Mouse (Mus musculus) MEL (cell line): ENCODE data around the gene Msx3.

Experiments used
- CHD2 ChIP-seq: IDR thresholded peaks from 2 replicates; pipeline ENCODE4 v1.6.1; 2011; ENCODE audit warnings: low read length, improper control_type of control experiment
- CTCF ChIP-seq, 3 experiments: IDR thresholded peaks in 2 of 3; conservative IDR thresholded peaks in 1 of 3; 2 replicates each; pipeline ENCODE4 v1.5.1; 2011 to 2012; ENCODE audit warnings: low read length in 3 of 3, low read depth in 2 of 3, mild to moderate bottlenecking in 2 of 3, improper control_type of control experiment in 1 of 3, inconsistent platforms in 1 of 3, mixed read lengths in 1 of 3, moderate library complexity in 1 of 3; ENCODE audit not compliant: control insufficient read depth in 1 of 3, insufficient read depth in 1 of 3, poor library complexity in 1 of 3, severe bottlenecking in 1 of 3
- EP300 ChIP-seq, 2 experiments: IDR thresholded peaks; 2 replicates each; pipeline ENCODE4 v1.6.1; 2011; ENCODE audit warnings: improper control_type of control experiment in 2 of 2, low read length in 2 of 2, low read depth in 1 of 2, mild to moderate bottlenecking in 1 of 2
- GATA1 ChIP-seq: IDR thresholded peaks from 2 replicates; pipeline ENCODE4 v1.6.1; 2011; ENCODE audit warnings: low read depth, low read length, improper control_type of control experiment
- JUND ChIP-seq: IDR thresholded peaks from 2 replicates; pipeline ENCODE4 v1.6.1; 2011; ENCODE audit warnings: low read depth, mild to moderate bottlenecking, improper control_type of control experiment, low read length
- NELFE ChIP-seq: IDR thresholded peaks from 2 replicates; pipeline ENCODE4 v1.6.1; 2011; ENCODE audit warnings: low read depth, low read length, improper control_type of control experiment
- POLR2A ChIP-seq, 2 experiments: IDR thresholded peaks; 2 replicates each; pipeline ENCODE4 v1.6.1; 2011 to 2012; ENCODE audit warnings: low read length in 2 of 2, mild to moderate bottlenecking in 2 of 2, control low read depth in 1 of 2, improper control_type of control experiment in 1 of 2, low read depth in 1 of 2, moderate library complexity in 1 of 2; ENCODE audit not compliant: control insufficient read depth in 1 of 2, insufficient read depth in 1 of 2, poor library complexity in 1 of 2
- RCOR1 ChIP-seq: IDR thresholded peaks from 2 replicates; pipeline ENCODE4 v1.6.1; 2012; ENCODE audit warnings: low read depth, mild to moderate bottlenecking, inconsistent platforms, low read length, improper control_type of control experiment
- SIN3A ChIP-seq: IDR thresholded peaks from 2 replicates; pipeline ENCODE4 v1.6.1; 2012; ENCODE audit warnings: low read length, improper control_type of control experiment, inconsistent platforms
- UBTF ChIP-seq: IDR thresholded peaks from 2 replicates; pipeline ENCODE4 v1.6.1; 2012; ENCODE audit warnings: low read depth, mild to moderate bottlenecking, inconsistent platforms, low read length, improper control_type of control experiment, moderate library complexity, borderline replicate concordance; ENCODE audit not compliant: insufficient read depth
- USF2 ChIP-seq, 2 experiments: IDR thresholded peaks; 2 replicates each; pipeline ENCODE4 v1.6.1; 2011 to 2012; ENCODE audit warnings: improper control_type of control experiment in 2 of 2, low read length in 2 of 2, borderline replicate concordance in 1 of 2, inconsistent platforms in 1 of 2, low read depth in 1 of 2, mild to moderate bottlenecking in 1 of 2; ENCODE audit not compliant: insufficient read depth in 1 of 2

DNA sequence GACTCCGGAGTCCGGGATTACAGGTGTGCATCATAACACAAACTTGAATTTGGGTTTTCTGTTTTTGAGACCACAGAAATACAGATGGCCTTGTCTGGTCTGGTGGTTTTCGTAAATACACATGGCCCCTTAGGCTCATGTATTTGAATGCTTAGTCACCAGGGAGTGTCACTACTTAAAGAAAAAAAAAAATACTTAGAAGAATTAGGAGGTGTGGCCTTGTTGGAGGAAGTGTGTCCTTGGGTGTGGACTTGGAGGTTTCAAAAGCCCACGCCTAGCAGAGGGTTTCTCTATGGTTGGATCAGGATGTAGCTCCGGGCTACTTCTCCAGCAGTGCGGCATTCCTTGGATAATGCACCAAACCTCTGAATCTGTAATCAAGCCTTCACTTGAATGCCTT lies 28.8 kb upstream of the Msx3 start:
- TF ChIP-seq SIN3A = 0 out of 2 replicates have a peak, but pooled peaks have one; percentile 21
- no peak for TF ChIP-seq CTCF (IDR thresholded peaks at IDR 0.05 in 2 of 3, conservative IDR thresholded peaks at IDR 0.05 in 1 of 3; ENCODE audit: control insufficient read depth in 1 of 3, insufficient read depth in 1 of 3, low read depth in 2 of 3, low read length in 3 of 3, poor library complexity in 1 of 3, severe bottlenecking in 1 of 3)
- TF ChIP-seq POLR2A (IDR thresholded peaks at IDR 0.05; ENCODE audit: control insufficient read depth in 1 of 2, insufficient read depth in 1 of 2, low read depth in 1 of 2, low read length in 2 of 2, poor library complexity in 1 of 2) = peak in 1 of 2 experiments; percentile 44; a peak in 1 of 4 replicates
- TF ChIP-seq CHD2 = no peak
- TF ChIP-seq NELFE = no peak
- 0 out of 4 replicates have a peak, but pooled peaks of 1 of the 2 experiments have one; percentile 5 for TF ChIP-seq EP300 (IDR thresholded peaks at IDR 0.05; ENCODE audit: low read depth in 1 of 2, low read length in 2 of 2)
- no peak for TF ChIP-seq GATA1
- TF ChIP-seq USF2 (IDR thresholded peaks at IDR 0.05; ENCODE audit: borderline replicate concordance in 1 of 2, insufficient read depth in 1 of 2, low read depth in 1 of 2, low read length in 2 of 2) = no peak
- no peak for TF ChIP-seq UBTF
- TF ChIP-seq RCOR1 = no peak
- TF ChIP-seq JUND = no peak
